Mouse (Mus musculus): ENCODE results near the gene Tssk6.

DNA sequence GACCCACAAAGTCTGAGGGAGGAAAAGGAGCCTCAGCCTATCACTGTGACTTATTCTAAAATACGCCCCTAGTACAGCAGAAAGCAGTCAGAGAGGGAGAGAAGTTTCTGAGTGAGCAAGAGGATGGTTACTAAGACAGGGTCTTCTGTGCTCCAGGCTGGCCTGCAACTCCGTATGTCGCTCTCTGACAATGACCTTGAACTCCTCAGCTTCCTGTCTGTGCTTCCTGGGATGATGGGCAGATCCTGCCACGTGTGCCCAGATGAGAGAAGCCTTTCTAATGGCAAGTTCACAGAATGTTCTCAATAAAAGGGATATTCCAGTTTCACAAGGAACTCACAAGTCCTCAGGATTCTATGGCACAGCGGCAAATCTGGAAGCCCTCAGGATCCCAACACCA, 32.6 kb downstream of the Tssk6 start:
- TF ChIP-seq POLR2A (IDR thresholded peaks at IDR 0.05; ENCODE audit: insufficient read depth, low read depth, low read length) = no peak
- TF ChIP-seq CTCF (IDR thresholded peaks at IDR 0.05) = no peak

All from heart, adult 2 months (tissue).